Mouse (Mus musculus) ZHBTc4 (cell line): ENCODE measurements around the gene Psip1.
"Not testable (repeated sequence)": the region's sequence is repeated elsewhere in the genome, so short reads cannot be mapped to it uniquely, and the experiment has no call there.

Experiments
- DNase-seq: peaks from one replicate; pipeline ENCODE4 v3.0.0-alpha.2; 2011; ENCODE audit warnings: low read depth, low spot score

Psip1 gene

DNA sequence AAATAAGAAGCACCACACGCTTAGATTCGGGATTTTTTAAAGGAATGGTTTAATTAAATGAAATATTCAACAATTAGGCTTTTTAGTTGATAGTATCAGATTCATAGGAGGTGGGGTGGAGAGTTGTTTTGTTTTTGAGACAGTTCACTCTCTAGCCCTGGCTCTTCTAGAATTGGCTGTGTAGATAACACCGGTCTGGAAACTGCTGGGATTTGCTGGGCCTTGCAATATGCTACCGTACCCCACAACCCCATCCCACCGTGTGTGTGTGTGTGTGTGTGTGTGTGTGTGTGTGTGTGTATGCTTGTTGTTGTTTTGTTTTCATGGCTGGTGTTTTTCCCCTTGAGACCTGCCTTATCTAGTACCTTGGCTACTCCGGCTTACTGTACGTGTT, 14.8 kb upstream of the Psip1 start:
- no peak for DNase-seq

DNA sequence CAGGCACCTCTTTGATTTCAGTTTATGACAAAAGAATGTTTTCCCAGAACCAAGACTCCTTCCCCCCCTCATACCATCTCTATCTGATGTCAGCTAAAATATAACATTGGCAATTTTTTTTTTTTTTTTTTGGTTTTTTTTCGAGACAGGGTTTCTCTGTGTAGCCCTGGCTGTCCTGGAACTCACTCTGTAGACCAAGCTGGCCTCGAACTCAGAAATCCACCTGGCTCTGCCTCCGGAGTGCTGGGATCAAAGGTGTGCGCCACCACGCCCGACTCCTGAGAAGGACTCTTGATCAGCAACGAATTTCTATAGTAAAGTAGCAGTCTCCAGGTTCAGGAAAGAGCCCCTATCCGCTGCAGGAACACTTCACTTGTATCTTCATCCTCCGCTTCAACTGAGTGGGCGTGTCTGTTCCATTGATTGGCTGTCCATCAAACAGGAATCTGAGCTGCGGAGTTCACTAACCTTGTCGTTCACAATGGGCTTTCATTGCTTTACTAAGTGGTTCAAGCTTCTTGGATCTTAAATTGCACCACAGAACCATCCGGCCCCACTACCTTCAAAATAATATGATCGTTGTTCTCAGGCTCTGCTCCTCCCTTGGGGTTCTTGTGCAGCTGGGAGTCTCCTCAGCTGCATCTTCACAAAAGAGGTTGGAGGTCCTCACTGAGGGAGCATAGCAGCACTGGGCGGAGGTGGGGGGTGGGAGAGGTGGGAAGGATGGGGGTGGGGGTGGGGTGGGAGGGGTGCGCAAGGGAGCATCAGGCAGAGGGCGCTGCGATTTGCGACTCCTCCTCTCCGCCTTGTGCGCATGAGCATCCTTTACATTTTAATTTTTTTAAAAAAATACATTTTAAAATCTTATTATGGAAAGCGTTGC, 14.1 kb upstream of the Psip1 start:
- peak; percentile 81 for DNase-seq

DNA sequence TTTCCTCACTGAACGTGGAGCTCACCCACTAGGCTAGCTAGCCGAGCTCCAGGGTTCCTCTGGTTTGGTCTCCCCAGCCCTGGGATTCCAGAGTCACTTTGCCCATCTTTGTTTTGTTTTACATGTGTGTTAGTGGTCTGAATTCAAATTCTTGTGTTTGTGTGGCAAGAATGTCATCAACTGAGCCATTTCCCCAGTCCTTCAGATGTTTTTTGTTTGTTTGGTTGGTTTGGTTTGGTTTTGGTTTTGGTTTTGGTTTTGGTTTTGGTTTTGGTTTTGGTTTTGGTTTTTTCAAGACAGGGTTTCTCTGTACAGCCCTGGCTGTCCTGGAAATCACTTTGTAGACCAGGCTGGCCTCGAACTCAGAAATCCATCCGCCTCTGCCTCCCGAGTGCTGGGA, 10.8 kb upstream of the Psip1 start:
- not testable (repeated sequence) for DNase-seq

DNA sequence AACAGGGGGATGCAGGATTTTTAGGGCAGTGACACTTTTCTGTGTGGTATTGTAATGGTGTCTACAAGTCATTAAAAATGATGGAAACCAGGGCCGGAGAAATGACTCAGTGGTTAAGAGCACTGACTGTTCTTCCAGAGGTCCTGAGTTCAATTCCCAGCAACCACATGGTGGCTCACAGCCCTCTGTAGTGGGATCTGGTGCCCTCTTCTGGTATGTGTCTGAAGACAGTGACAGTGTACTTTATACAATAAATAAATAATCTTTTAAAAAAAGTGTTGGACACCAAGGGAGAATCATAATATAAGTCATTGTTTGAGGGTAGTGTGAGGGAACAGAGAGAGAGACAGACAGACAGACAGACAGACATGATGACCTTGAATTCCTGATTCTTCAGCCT, 6.9 kb upstream of the Psip1 start:
- no peak for DNase-seq

DNA sequence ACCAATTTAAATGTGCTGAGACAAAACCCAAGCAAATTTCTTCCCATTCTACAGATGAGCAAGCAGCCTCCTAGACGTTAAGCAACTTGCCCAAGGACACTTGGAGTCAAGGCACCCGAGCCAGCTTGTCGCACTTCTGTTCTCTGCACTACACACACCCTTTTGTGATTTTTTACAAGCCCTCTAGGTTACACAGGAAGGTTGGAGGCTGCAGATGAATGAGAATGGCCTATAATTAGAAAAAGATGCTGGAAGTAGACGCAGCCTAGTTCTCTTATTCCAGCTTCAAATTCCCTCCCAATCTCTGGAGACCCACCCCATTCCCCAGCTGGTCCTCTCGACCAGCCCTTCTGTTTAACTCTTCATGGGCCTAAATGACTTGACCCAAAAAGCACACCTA, 2.9 kb upstream of the Psip1 start:
- peak; percentile 40 for DNase-seq

DNA sequence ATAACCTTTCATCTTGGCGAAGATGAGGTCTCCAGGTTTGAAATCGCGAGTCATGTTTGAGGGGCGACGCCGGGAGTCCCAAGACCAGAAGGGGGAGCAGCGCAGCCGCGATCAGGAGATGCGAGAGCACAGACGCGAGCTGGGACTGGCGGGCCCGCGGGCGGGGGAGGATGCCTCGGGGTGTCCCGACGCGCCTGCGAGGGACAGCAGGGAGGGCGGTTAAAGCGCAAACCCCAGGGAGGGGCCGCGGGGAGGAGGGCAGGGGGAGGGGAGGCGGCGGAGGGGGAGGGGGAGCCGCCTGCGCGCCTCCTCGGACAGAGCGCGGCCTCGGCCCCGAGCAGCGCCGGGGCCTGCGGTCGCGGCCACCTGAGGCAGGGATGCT, 533 bp downstream of the Psip1 start:
- DNase-seq: peak; percentile 92

DNA sequence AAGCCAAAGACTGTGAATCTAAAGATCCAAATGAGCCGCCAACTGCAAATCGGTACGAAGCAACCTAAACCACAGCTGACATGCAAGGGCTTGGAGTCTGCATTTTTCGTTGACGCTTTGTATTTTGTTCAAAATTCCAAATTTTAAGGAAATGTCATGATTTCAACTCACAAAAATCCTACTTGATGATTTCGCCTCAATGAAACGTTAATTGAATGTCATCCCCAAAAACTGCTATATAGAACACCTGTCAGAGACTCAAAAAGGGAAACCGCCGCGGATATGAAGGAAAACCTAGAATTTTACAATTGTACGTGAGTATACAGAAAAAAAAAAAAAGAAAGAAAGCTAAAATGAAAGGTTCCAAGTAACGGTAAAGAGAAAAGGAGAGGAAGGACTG, 1.0 kb downstream of the Psip1 start:
- DNase-seq: no peak

DNA sequence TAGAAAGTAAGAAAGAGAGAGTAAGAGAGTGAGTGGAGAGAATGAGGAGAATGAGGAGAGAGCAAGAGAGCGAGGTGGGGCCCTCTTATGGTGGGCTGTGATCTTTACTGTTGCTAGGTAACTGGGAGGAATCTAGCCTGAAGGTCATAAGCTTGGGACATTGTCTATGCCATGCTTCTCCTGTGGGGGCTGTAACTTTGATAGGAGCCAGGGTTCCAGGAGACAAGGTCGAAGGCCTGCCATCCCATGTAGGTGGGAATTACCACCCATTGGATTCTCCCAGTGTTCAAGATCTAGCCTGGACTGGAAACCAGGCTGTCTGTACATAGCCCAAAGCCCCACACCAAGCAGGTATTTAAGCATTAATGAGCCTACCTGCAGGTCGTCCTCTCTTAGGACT, 18.1 kb downstream of the Psip1 start:
- peak; percentile 46 for DNase-seq

DNA sequence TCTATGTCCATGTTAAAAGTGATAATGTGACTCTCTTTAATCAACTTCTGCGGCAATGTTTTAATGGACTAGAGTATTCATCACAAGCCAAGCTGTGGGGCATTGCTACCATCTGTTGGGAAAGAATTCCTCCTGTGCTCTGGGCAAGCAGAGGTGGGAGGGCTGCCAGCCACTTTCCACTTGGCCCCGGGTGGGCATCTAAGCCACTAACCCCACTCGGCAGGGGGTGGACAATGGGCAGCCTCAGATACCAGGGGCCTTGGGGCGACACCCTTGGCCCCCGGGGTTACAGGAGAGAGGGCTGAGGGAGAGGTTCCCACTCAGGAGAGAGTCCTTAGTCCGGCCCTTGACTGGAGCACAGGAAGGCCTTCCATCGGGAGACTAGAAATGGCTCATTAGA, 18.6 kb downstream of the Psip1 start:
- no peak for DNase-seq

DNA sequence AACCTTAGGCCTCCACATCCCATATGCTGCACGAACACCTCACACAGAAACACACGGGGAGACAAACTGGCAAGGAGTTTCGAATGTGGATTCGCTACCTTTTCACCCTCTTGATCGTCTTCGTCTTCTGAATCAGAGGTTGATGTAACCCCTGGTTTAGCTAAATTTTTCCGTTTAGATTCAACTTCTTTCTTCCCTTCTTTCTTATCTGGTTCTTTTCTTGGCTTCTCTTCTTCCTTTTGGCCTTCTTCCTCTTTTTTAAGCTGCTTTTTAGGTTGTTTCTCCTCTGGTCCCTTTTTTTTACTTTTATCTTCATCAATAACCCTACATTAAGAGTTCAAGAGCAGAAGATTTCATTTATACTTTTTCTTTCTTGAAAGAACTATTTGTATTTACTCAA, 21.4 kb downstream of the Psip1 start:
- no peak for DNase-seq

DNA sequence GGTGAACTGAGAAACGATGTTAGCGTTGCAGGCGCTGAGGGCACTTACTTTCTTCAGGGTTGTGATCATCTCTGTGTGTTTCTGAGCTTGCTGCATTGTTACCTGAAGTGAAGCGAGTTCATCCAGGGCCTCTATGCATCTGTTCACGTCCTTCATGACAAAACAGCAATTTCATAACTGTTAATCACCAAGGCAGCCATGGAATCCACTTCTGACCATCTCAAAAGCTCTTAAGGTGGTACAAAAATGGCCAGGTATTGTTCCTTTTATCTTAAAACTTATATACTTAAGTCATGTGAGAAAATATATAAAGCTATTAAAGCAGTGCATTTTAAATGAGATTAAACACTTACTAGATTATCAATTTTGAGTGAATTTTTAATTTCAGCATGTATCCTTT, 26.2 kb downstream of the Psip1 start:
- no peak for DNase-seq

DNA sequence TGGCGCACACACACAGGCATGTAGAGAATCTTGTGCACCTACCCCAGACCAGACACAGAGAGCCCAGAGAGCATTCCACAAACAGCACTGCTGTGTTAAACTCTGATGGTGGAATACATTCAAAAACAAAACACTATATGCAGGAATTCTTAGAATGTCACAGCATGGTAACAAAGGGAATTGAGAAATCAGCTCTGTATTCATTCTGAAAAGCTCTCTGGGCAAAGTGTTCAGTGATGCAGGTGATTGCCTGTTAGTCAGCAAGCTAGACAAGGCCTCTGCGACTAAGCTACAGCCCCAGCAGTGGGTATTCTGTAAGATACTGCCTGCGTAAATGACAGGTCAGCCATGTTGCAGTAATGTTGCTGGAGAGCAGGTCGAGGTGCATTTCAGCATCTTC, 35.5 kb downstream of the Psip1 start:
- peak; percentile 61 for DNase-seq

DNA sequence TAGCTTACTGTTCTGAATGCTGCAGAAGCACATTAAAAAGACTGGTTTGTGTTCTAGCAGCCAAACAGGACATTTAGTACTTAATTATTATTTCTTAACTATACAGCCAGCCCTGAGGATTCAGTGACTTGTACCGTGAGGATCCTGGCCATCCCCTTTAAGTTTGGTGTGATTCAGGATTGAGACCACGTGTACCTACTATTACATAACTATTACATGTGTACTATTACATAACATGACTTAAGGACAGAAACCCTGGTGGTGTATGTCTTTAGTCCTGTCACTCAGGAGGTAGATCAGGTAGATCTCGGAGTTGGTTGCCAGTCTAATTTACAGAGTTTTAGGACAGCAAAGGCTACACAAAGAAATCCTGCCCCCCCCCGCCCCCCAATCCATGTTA, 45.2 kb downstream of the Psip1 start:
- no peak for DNase-seq

DNA sequence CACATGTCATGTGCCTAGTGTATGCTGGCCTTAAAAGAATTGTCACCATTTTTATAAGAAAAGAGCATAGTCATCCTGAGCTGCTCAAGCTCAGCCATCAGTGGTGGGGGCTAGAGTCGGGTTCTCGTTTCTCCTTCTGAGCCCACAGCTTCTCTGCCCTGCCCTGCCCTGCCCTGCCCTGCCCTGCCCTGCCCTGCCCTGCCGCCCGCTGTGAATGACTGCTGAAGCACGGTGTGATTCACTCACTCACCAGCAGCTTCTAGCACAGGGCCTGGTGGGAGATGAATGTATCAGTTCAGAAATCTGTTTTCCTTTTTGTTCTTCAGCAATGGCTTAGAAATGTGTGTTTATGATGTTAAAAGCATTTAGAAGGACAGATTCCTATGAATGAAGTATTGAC, 47.2 kb downstream of the Psip1 start:
- DNase-seq: peak; percentile 79

DNA sequence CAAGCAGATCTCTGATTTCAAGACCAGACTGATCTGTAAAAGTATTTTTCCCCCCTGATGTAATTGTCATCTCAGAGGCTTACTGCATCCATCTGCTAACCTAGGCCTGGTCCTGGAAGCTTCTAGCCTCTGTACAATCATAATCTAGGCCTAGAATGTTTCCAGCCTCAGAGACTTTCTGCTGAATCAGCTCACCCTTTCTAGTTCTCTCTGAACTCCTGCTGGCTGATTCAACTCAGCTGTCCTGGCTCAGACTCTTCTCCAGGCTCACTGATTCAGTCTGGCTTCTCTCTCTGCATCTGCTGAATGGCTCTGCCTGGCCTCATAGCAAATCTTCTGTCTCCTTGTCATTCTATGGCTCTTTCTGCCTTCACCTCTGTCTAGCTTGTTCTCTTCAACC, 48.1 kb downstream of the Psip1 start:
- no peak for DNase-seq

DNA sequence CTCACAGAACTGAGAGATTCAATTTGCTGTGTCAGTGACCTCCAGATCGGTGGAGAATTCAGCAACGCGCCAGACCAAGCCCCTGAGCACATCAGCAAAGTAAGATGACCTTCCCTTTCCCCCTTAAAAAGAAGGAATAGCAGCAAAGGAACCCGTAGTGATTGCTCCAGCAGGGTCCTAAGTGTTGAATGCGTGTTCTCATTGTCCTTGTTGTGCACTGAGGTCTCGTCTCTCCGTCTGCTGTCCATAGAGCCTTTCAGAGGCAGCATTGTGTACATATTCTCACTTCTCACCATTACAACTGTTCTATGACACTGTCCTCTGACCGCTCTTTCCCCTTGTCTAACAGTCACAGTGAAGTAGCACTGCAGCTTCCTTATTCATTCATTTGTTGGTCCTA, 49.9 kb downstream of the Psip1 start:
- peak; percentile 51 for DNase-seq

DNA sequence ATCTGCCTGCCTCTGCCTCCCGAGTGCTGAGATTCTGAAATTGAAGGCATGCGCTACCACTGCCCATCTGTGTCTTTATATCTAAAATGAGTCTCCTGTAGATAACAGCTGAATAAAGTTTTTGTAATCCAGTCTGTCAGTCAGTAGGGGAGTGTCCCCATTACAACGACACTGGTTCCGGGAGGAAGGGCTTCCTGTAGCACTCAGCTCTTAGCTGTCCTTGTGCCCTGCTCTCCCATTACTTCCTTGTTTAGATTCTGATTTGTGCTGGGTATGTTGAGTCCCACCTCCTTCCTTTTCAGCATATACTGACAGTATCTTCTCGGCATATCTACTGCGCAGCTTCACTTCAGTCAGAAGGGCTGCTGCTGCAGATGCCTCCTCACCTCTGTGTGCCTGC, 53.4 kb downstream of the Psip1 start:
- peak; percentile 21 for DNase-seq

DNA sequence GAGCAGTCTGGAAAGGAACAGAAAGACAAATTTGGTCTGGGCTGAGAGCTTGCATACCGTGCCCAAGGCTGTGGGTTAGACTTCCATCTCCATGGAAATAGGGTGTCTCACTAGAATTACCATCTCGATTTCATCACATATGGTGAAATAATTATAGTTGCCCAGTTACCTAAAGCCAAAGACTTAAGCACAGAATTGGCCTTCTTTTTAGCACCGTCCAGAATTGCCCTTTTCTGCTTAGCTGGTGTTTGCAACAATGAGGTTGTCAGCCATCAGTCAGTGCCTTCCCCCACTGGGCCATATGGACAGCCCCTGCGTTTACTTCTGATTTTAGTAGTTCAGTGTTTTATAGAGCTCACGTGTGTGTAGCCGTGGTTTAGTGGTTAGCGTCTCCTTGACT, 54.3 kb downstream of the Psip1 start:
- DNase-seq: no peak

DNA sequence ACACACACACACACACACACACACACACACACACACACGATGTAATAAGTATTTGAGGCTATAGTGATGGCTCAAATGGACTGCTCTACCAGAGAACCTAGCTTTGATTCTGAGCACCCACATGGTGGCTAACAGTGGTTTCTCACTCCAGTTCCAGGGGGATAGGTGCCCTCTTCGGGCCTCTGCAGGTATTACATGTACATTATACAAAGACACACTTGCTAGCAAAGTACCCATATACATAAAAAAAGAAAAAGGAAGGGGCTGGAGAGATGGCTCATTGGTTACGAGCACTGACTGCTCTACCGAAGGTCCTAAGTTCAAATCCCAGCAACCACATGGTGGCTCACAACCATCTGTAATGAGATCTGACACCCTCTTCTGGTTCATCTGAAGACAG, 57.4 kb downstream of the Psip1 start:
- peak; percentile 91 for DNase-seq

DNA sequence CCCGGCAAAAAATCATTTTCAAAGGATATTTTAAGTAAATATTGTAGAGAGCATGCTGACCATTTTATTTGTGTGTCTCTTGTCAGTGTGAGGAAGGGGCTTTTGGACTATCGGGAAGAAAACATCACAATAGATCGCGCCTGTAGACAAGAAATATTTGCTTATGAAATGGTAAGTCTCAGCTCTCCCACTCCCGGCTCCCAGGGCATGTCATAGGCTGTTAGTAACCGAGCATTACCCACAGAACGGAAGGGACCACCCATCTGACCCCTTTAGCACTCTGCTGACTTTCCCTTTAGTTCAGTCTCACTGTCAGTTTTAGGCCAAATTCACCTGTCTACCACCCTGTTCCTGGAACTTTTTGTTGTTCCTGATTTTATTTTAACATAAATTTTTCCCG, 58.6 kb downstream of the Psip1 start:
- DNase-seq: no peak

DNA sequence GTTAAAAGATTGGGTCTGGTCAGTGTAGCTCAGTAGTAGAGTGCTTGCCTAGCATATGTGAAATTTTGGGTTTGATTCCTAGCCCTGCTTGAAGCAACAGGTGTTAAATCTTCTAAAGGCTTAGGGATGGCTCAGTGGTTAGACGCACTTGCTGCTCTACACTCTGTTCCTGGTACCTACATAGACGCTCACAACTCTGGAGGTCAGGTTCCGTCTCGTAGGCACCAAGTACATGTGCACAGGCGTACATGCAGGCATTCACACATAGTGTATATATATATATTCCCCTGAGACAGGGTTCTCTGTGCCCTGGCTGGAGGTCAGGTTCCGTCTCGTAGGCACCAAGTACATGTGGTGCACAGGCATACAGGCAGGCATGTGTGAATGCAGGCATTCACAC, 59.1 kb downstream of the Psip1 start:
- DNase-seq: no peak

DNA sequence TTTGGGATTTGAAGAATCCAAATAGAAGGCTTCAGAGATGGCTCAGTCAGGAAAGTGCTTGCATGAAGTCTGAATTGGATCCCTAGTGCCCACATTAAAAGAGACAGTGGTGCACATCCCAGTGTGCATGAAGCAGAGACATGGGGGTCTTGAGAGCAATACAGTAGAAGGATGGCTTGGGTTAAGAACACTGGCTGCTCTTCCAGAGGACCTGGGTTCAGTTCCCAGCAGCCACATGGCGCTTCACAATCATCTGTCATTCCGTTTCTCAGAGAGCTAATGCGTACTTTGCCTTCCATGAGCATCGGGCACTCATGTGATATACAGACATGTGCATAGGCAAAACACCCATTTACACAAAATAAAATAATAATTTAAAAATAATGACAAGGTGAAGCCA, 61.1 kb downstream of the Psip1 start:
- no peak for DNase-seq

DNA sequence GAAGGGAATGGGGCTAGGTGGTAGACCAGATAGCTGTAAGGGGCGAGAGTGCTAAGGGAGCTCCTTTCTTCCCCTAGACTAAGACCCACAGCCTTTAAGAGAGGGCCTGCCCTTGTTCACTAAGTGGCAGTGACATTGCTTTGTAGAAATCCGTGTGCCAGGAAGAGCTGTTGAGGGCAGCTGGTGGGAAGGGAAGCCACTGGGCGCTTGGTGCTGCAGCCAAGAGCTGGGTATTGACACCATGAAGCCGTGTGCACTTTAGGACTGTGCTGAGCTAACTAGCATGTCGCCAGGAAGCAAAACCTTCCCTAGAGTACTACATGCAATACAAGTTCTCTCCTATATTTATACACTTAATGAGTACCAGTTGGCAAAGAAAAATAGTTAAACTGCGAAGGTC, 62.6 kb downstream of the Psip1 start:
- DNase-seq: no peak

DNA sequence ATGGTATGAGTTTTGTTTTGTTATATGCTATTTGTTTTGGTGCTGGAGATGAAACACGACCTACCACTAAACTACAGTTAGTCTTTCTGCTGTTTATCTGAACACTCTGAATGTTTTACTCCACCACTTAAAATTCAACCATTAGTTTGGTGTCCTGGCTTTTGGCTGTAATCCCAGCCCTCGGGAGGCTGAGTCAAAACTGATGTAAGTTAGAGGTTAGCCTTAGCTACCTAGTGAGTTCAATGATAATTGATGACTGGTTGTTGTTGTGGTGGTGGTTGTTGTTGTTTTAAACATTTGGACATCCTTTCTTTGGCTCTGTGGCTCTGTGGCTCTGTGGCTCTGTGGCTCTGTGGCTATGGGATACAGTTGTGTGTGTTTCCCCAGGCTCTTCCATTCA, 67.5 kb downstream of the Psip1 start:
- no peak for DNase-seq
